Mouse (Mus musculus) right cerebral cortex, postnatal 14 days (tissue): ENCODE results near the gene Rbm17.
"Not testable (repeated sequence)": the region's sequence is repeated elsewhere in the genome, so short reads cannot be mapped to it uniquely, and the experiment has no call there.

Experiments
- DNase-seq: peaks from one replicate; pipeline ENCODE4 v3.0.0; 2022

Rbm17 gene

DNA sequence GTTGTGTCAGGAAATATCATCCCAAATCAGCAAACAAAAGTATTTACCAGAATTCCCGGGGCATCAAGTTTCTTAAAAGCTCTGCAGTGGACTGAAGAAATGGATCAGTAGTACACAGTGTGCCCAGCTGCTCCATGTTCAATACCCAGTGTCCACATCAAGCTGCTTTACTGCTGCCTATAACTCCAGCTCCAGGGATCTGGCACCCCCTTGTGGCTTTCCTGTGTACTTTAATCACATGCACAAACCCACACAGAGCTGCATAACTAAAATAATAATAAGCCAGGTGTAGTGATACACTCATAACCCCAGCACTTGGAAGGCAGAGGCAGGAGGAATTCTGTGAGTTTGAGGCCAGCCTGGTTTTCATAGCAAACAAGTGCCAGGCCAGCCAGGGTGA lies 61.3 kb downstream of the Rbm17 start:
- peak; percentile 79 for DNase-seq

DNA sequence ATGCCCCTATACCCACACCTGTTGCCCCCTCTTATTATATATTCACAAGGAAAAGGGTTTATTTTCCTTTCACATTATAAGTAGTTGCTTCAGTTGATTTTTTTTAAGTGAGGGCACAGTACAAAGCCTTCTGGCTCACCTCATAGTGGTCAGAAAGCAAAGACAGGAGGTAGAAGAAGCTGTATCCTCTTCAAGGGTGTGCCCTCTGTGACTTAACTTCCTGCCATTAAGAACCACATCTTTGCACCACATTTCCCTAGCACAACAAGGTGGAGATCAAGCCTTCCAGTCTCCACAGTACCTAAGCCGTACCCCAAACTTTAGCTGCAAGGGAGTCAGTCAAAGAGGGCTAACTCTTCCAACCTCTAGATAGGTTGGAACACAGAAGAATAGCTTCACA lies 61.8 kb downstream of the Rbm17 start:
- no peak for DNase-seq

DNA sequence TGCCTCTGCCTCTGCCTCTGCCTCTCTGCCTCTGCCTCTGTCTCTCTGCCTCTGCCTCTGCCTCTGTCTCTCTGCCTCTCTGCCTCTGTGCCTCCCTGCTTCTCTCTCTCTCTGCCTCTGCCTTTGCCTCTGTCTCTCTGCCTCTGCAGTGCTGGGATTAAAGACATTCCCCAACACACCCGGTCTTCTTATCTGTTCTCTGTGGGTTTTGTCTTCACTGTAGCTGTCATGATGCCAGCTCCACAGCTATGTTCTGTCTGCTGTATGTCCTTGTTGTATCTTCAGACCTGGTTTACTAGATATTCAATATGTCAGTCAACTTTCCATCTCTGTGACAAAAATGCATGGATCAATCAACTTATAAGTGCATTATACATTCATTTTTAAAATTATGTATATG lies 62.4 kb downstream of the Rbm17 start:
- DNase-seq, result not testable (repeated sequence)

DNA sequence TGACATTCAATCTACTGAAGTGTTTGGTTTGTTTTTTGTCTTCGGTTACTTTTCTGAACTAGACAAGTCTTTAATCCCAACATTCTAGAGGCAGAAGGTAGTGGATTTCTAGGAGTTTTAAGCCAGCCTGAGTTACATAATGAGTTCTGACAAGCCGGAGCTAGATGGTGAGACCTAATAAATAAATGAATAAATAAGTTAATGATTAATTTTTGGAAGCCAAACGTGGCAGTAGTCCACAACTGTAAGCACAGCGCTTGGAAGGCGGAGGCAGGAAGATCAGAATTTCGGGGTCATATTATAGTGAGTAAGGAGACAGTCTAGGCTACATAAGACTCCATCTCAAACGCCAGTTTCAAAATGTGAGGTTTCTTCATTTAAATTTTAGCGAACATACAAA lies 68.0 kb downstream of the Rbm17 start:
- no peak for DNase-seq
